Mouse (Mus musculus): ENCODE data around the gene Agr2. TPM values are rescaled to one million over a fixed set of nuclear protein-coding genes. Genes with fewer than 3 reads are reported as not detected.

Agr2 gene
- total RNA-seq, 2 experiments from 2014 or later, result not detected

Other genes with a start within 250 kb of the Agr2 start
- gene Agr3, start 67.3 kb upstream of the Agr2 start, total RNA-seq (2021), result not detected
- gene Tspan13, start 49.6 kb downstream of the Agr2 start, total RNA-seq (2021), result 10 to 100 TPM; 55.4 to 70.3 TPM
- gene Ankmy2, start 164.2 kb downstream of the Agr2 start, total RNA-seq (2021), result 10 to 100 TPM; 20.5 to 21.7 TPM
- gene Bzw2, start 165.2 kb downstream of the Agr2 start, total RNA-seq (2021), result 100 to 1,000 TPM; 132 to 160 TPM